ENCODE assay signal across 8 mouse cellular contexts in genomic region chr3:37419458-37419991, GRCm38 (mm10). TPM values are rescaled to one million over a fixed set of nuclear protein-coding genes. Genes with fewer than 3 reads are reported as not detected.
DNase-seq lines count a peak whose midpoint lies in the region; ATAC-seq and TF ChIP-seq lines count a peak whose summit lies in the region.

Gene Spata5 (plus strand): TSS chr3:37419896.

- H3K4me2 ChIP-seq in forebrain, embryonic 13.5 days, result peak within 1 kb of the TSS; percentile 94
- H3K4me2 ChIP-seq in liver, postnatal 0 days (ENCODE audit: low read depth, low read length), result peak within 1 kb of the TSS; percentile 92
- H3K4me2 ChIP-seq in neural tube, embryonic 14.5 days (ENCODE audit: low read depth, low read length), result peak within 1 kb of the TSS; percentile 95

- no peaks in the 10 kb centered on the region for H3K4me1 ChIP-seq in ES-Bruce4 (ENCODE audit: control insufficient read depth, insufficient read depth, low read length)
- H3K4me1 ChIP-seq in forebrain, embryonic 13.5 days, result peaks cover 19% of the 10 kb centered on the region
- H3K4me1 ChIP-seq in liver, postnatal 0 days (ENCODE audit: insufficient read depth), result peaks cover 19% of the 10 kb centered on the region
- H3K4me1 ChIP-seq in neural tube, embryonic 14.5 days (ENCODE audit: control insufficient read depth, insufficient read depth, low read length), result peaks cover 16% of the 10 kb centered on the region; the same call in 1 of the 2 replicates

- no peak for TF ChIP-seq CTCF in ES-Bruce4 (IDR thresholded peaks at IDR 0.05; ENCODE audit: low read depth, low read length)
- TF ChIP-seq CTCF in liver, postnatal 0 days (IDR thresholded peaks at IDR 0.05; ENCODE audit: low read depth), result no peak

- peak within 1 kb of the TSS; percentile 77 for H3K9ac ChIP-seq in ES-Bruce4 (ENCODE audit: low read depth, poor library complexity, severe bottlenecking)
- peak within 1 kb of the TSS; percentile 82 for H3K9ac ChIP-seq in forebrain, embryonic 13.5 days
- peak within 1 kb of the TSS; percentile 92 for H3K9ac ChIP-seq in liver, postnatal 0 days (replicated peaks)
- H3K9ac ChIP-seq in neural tube, embryonic 14.5 days (replicated peaks; ENCODE audit: low read depth, low read length), result peak within 1 kb of the TSS; percentile 68

- intact Hi-C loops in heart, postnatal 10 days (cut with DNase I), result no loop called here

- no peaks in the 10 kb centered on the region for H3K9me3 ChIP-seq in ES-Bruce4 (replicated peaks; ENCODE audit: control insufficient read depth, insufficient read depth, low read length, poor library complexity, severe bottlenecking)
- H3K9me3 ChIP-seq in forebrain, embryonic 13.5 days (replicated peaks), result no peaks in the 10 kb centered on the region
- no peaks in the 10 kb centered on the region for H3K9me3 ChIP-seq in liver, postnatal 0 days (ENCODE audit: low read length)
- H3K9me3 ChIP-seq in neural tube, embryonic 14.5 days (ENCODE audit: control insufficient read depth, low read length), result no peaks in the 10 kb centered on the region

- TF ChIP-seq POLR2A in ES-Bruce4 (IDR thresholded peaks at IDR 0.05; ENCODE audit: insufficient read depth, low read length), result peak; percentile 84

- H3K27me3 ChIP-seq in ES-Bruce4 (ENCODE audit: control insufficient read depth, insufficient read depth, low read length, poor library complexity, severe bottlenecking), result no peaks in the 10 kb centered on the region
- H3K27me3 ChIP-seq in forebrain, embryonic 13.5 days, result no peaks in the 10 kb centered on the region
- H3K27me3 ChIP-seq in liver, postnatal 0 days (ENCODE audit: insufficient read depth, low read length), result no peaks in the 10 kb centered on the region
- H3K27me3 ChIP-seq in neural tube, embryonic 14.5 days (ENCODE audit: control insufficient read depth, insufficient read depth, low read length), result no peaks in the 10 kb centered on the region

- H3K4me3 ChIP-seq in ES-Bruce4 (ENCODE audit: low read depth, low read length), result peak within 1 kb of the TSS; percentile 92
- peak within 1 kb of the TSS; percentile 76 for H3K4me3 ChIP-seq in forebrain, embryonic 13.5 days
- peak within 1 kb of the TSS; percentile 99 for H3K4me3 ChIP-seq in liver, postnatal 0 days (ENCODE audit: low read depth, low read length)
- peak within 1 kb of the TSS; percentile 91 for H3K4me3 ChIP-seq in neural tube, embryonic 14.5 days (ENCODE audit: low read depth, low read length)

- 0 out of 2 replicates have a peak, but pooled peaks have one; percentile 3 for TF ChIP-seq EP300 in ES-Bruce4 (IDR thresholded peaks at IDR 0.05; ENCODE audit: insufficient read depth, low read depth, low read length)
- no peak for TF ChIP-seq EP300 in liver, postnatal 0 days (IDR thresholded peaks at IDR 0.05; ENCODE audit: low read depth)

- 0% methylated on average over 33 of the region's 50 CpGs for WGBS in forebrain, embryonic 13.5 days
- WGBS in large intestine, adult 2 months, result under 1% methylated on average over 50 of the region's 50 CpGs
- WGBS in liver, postnatal 0 days (ENCODE audit: insufficient replicate concordance), result under 1% methylated on average over 42 of the region's 50 CpGs
- under 1% methylated on average over 48 of the region's 50 CpGs for WGBS in neural tube, embryonic 14.5 days

- ATAC-seq in cerebellum, adult (ENCODE audit: insufficient number of reproducible peaks, low FRiP score, low TSS enrichment), result peak; percentile 86
- ATAC-seq in forebrain, embryonic 13.5 days, result peak; percentile 96
- peak; percentile 88 for ATAC-seq in liver, postnatal 0 days
- ATAC-seq in neural tube, embryonic 14.5 days (ENCODE audit: low read depth), result peak; percentile 97

- peak within 1 kb of the TSS; percentile 49 for H3K27ac ChIP-seq in ES-Bruce4 (ENCODE audit: insufficient read depth, low read length)
- peak within 1 kb of the TSS; percentile 71 for H3K27ac ChIP-seq in forebrain, embryonic 13.5 days
- peak within 1 kb of the TSS; percentile 97 for H3K27ac ChIP-seq in liver, postnatal 0 days (ENCODE audit: low read depth)
- H3K27ac ChIP-seq in neural tube, embryonic 14.5 days (ENCODE audit: low read depth, low read length), result peak within 1 kb of the TSS; percentile 85

- peak; percentile 98 for DNase-seq in heart, postnatal 10 days
- peak; percentile 95 for DNase-seq in large intestine, adult 2 months (ENCODE audit: low read depth, low spot score)
- peak; percentile 100 for DNase-seq in liver, postnatal 0 days
- peak; percentile 100 for DNase-seq in testis, postnatal 10 days (ENCODE audit: low spot score)

- no peaks in the 10 kb centered on the region; the same call in 1 of the 2 replicates for H3K36me3 ChIP-seq in ES-Bruce4 (ENCODE audit: control insufficient read depth, insufficient read depth, low read length, poor library complexity, severe bottlenecking)
- no peaks in the 10 kb centered on the region for H3K36me3 ChIP-seq in forebrain, embryonic 13.5 days (ENCODE audit: poor library complexity, severe bottlenecking)
- no peaks in the 10 kb centered on the region for H3K36me3 ChIP-seq in liver, postnatal 0 days (replicated peaks; ENCODE audit: insufficient read depth, low read length)
- no peaks in the 10 kb centered on the region for H3K36me3 ChIP-seq in neural tube, embryonic 14.5 days (ENCODE audit: control insufficient read depth, insufficient read depth, low read length)

RNA-seq across cellular contexts. Expression of gene Spata5, which starts in this region (rescaled TPM):
- 49.5 and 56.6 TPM in 2 replicates for polyA plus RNA-seq in ES-Bruce4 (2011; ENCODE audit: insufficient read depth, insufficient read length, low read depth, missing spikeins)
- 33.3 and 38.3 TPM in 2 replicates for polyA plus RNA-seq in forebrain, embryonic 13.5 days (2015; fragmentation: Nextera tagmentation; extraction: Ambion mirVana)
- total RNA-seq in heart, postnatal 10 days (2021), result 10 to 100 TPM; 21.1 to 23.3 TPM
- 2.2 and 2.7 TPM in 2 replicates for polyA plus RNA-seq in large intestine, adult 2 months (2012; rRNA removed)
- 10.1 and 13.8 TPM in 2 replicates for polyA plus RNA-seq in liver, postnatal 0 days (2015; fragmentation: Nextera tagmentation; extraction: Ambion mirVana)
- polyA plus RNA-seq in neural tube, embryonic 14.5 days (2014; fragmentation: Nextera tagmentation; extraction: Ambion mirVana), result 30.8 and 32.4 TPM in 2 replicates

Comparison
In these comparisons a context has a peak if more than half of its experiments do, and no peak if none do; other contexts are left out.
1. Peak in every context shown above with its lines: DNase-seq, ATAC-seq, H3K4me3 ChIP-seq and H3K27ac ChIP-seq.